Mouse (Mus musculus): ENCODE results near the gene Arhgef39.

Arhgef39 gene

DNA sequence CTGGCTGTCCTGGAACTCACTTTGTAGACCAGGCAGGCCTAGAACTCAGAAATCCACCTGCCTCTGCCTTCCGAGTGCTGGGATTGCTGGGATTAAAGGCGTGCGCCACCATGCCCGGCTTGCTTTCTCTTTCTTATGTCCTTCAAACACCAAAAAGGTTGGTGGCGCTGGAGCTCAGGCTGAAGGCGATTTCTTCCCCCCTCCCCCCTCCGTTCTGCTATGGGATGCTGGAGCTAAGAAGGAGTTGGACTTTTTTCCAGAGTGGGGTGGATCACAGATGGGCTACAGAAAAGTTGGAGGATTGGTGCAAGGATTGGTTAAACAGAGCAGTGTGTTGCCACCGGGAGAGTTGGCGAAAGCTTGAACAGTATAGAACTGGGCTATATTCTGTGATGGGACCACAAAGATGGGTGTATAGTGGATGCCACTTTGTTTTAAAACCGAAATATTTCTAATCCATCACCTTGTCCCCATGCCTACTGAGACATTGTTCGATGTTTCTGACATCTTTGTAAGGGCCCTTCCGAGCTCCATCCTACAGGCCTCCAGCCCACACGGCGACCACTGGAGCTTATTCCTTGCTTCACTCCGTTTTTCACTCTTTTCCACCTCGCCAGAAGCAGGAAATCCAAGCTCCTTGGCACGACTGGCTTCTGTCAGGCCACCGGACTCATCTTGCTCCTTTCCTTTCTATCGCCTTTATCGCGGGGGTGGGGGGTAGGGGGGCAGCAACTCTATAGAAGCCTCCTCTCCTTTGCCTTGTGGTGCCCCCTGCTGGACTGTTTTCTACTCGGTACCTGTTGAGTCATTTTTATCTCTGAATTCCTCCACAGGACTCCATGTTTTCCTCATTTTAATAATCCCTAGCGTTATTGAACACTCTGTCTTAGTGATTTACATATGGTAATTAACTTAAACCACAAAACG is 20.3 kb downstream of the Arhgef39 start:
- peak; percentile 73 for DNase-seq (ENCODE audit: extremely low read depth, low read depth)

DNA sequence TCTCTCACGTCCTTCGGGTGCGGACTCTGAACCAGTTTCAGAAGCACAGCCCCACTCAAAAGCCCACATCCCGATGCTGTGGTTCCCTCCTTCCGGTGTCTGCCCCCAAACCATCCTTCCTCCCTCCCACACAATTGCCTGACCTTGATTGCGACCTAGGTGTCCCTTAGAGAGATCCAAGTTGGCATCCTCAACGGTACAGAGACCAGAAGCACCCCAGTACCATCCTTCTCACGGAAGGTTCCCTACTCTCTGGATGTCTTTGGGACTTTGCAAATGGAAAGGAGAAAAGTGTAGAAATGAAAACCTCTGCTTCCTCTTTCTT is 21.0 kb downstream of the Arhgef39 start:
- no peak for DNase-seq (ENCODE audit: extremely low read depth, low read depth)

DNA sequence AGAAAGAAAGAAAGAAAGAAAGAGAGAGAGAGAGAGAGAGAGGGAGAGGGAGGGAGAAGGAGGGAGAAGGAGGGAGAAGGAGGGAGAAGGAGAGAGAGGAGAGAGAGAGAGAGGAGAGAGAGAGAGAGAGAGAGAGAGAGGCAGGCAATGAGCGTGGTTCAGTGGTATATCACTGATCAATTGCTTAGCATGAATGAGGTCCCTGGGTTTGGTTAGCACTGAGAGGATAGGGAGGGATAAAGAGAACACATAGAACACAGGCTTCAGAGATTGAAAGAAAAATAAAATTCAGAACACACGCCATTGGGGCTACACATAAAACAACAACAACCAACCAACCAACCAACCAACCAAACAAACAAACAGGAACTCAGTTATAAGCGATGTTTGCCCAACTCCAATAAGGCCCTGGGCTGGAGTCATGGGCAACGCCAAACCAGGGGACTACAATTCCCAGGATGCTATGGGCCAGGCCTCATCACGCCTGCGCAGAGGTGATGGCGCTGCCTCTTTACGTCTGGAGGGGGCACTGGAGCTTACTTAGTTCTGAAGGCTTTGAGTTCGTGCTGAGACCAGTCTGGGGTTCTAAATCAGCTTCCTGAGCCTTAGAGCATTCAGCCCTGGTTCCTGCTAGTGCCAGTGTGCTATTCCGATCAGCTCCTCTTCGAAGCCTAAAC is 21.5 kb downstream of the Arhgef39 start:
- peak; percentile 89 for DNase-seq (ENCODE audit: extremely low read depth, low read depth)

DNA sequence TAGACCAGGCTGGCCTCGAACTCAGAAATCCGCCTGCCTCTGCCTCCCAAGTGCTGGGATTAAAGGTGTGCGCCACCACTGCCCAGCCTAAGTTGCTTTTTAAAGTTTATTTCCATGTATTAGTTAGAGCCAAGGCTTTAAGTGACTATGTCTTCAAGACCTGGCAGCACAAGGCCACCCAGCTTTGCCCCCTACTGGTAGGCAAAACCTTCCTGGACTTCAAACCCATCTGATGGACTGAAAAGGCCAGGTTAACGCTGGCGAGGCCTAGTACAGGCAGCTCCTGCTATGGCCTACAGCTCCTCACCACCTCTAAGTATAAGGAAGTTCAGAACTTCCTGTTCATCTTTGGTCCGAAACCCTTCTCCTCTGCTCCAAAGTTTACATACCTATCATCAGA is 22.9 kb downstream of the Arhgef39 start:
- DNase-seq (ENCODE audit: extremely low read depth, low read depth): no peak

DNA sequence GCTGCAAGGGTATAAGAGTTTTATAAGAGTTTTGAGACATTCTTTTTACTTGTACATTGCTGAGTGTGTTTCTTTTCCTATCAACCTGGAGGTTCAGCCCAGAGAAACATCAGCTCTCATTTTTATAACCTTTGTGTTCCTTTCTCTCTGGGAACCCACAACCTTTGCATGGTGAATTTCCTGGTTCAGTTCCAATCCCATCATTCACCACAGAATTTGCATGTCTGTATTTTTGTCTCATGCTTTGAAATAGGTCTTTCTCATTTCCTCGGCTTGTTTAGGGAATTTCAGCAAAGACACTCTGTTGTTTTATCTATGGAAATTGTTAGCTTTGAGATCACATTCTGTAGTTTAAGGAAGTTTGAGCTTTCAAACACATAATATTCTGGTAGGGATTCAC is 25.9 kb downstream of the Arhgef39 start:
- DNase-seq (ENCODE audit: extremely low read depth, low read depth): no peak

DNA sequence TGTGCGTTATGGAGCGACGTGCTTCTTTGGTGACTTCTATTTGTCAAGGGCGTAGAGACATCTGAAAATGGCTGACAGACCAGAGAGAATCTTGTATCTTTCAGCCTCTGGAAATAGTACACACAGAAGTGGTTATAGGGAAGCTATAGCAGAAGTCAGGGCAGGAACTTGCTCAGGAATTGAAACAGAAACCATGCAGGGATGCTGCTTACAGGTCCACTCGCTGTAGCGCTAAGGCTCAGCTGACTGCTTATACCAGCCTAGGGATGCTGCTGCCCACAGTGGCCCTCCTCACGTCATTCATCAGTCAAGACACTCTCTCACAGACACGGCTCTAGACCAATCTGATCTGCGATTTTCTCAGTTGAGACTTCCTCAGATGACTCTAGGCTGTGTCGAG is 29.2 kb downstream of the Arhgef39 start:
- DNase-seq (ENCODE audit: extremely low read depth, low read depth): no peak

DNA sequence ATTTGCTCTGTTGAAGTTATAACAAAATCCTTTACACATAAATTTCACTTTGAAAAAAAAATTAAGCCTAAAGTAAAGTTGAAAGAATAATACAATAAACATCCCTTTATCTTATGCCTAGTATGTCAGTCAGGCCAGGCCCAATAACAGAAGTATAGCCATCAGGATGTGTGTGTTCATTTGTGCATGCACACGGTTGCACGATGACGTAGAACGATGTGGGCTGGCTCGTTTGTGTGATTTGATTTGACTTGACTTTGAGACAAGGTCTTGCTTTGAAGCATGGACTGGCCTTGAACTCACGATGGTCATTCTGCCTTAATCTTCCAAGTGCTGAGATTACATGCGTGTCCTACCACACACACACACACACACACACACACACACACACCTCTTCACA is 32.6 kb downstream of the Arhgef39 start:
- DNase-seq (ENCODE audit: extremely low read depth, low read depth): no peak

DNA sequence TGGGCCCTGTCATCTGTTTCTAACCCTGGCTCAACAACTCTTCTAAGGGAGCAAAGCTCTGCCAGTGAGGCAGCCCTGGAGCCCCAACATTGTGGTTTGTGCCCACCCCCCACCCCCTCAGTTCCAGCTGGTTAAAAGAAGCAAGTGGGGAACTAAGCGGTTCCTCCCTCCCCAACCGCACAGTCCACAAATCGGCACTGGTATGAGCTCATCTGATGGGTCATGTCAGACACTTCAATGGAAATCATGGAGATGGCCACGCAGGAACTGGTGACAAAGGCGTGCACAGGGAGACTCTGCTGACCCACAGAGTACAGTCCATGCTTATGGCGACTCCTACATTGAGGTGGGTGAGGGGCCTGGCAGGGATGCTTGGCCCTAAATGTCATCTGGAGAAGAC is 33.6 kb downstream of the Arhgef39 start:
- DNase-seq (ENCODE audit: extremely low read depth, low read depth): no peak

DNA sequence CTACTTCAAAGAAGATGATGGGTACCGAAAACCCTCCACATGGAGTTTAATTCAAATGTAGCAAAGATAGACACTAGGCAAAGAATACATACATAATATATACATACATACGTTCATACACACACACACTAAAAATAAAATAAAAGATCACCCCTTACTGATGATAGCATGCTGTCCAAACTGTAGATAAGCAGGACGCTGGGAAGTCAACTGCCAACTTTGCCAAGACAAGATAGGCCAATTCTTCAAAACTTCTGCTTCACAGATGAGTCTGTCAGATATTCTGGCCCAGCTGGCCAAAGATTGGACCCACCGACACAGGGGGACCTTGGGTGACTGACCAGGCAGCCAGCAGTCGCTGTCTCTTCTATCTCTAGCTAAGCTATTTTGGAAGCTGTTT is 36.4 kb downstream of the Arhgef39 start:
- DNase-seq (ENCODE audit: extremely low read depth, low read depth): no peak

DNA sequence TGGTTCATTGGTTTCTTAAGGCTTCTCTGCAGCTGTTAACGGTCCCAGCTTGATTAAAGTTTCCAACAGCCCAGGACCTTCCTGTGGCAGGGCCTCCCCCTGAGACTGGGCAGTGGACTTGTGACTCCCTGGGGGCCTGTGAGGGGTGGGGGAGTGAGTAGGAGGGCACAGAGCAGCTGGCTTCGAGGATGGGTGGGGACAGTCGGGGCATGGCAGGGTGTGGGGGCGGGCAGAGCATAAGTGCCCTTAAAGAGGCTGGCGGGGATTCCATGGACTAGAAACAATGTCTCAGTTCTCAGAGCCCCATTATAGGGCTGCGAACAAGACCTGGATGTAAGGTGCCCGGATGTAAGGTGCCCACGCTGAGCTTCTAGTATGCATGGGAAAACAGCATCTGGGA is 42.4 kb downstream of the Arhgef39 start:
- no peak for DNase-seq (ENCODE audit: extremely low read depth, low read depth)

DNA sequence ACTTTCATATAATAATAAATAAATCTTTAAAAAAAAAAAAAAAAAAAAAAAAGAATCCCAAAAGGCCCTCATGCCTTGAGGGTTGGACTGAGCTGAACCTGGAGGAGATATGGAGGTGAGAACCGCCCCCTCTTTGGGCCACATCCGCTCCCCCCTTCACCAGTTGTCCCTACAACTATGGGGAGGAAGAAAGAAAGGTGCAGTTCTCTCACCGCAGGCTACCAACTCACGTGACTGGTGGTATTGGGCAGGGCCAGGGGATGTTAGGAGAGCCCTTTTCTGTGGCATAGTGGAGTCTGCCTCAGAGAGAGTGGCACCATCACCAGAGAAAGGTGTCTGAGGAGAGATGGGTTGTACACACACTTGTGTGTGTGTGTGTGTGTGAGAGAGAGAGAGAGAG is 43.0 kb downstream of the Arhgef39 start:
- DNase-seq (ENCODE audit: extremely low read depth, low read depth): no peak

DNA sequence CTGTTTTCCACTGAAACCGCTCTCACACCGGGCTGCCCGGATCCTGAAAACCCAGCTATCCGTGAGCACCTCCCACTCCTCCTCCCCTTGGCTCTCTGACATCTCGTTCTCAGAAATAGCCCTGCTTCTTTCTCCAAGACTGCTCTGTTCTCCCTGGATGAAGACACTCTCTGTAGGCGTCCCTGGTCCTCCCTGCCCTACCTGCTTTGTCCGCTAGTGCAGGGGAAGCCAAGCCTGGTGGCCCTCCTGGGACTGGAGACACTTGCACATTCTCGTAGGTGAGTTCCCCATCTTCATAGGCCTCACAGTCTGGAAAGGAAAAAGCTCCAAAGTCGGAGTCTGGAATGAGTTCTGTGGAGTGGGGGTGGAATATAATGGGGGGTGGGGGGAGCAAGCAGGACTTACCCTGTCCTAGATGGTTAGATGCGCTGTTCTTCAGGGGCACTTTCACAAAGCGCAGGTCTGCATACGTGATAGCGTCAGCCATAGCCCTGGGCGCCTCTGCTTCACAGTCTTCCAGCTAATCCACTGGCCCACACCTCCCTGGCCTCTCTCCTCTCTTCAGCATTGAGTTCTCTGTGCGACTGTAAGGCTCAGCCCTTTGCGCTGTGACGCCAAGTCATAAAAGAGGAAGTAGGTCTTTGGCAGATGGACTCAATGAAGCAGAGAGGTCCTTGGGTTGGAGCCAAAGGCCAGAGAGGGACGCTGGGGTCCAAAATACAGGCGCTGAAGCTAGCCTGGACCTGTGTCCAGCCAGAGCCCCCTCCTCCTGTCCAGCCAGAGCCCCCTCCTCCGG is 45.3 kb downstream of the Arhgef39 start, which contains the start of gene Cd72:
Gene Cd72, minus strand, starts transcription at position 588 of the 796 bp plus-strand sequence.
- DNase-seq (ENCODE audit: extremely low read depth, low read depth): no peak

DNA sequence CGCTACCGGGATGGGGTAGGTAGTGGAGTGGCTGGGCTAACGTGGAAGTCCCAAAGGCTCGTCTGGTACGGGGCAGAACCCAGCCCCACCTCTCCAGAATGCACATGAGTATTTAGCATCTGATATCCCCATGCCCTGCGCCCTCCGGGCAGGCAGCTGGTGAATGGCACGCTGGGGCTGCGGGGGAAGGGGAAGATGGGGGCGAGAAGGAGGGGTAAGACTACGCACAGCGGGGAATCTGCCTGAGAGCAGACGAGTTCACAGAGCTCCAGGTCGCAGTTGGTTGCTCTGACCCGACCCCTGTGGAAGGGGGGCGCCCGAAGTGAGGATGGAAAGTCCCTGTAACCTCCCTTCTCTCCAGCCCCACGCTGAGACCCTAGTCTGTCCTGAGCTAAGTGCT is 46.1 kb downstream of the Arhgef39 start:
- no peak for DNase-seq (ENCODE audit: extremely low read depth, low read depth)

DNA sequence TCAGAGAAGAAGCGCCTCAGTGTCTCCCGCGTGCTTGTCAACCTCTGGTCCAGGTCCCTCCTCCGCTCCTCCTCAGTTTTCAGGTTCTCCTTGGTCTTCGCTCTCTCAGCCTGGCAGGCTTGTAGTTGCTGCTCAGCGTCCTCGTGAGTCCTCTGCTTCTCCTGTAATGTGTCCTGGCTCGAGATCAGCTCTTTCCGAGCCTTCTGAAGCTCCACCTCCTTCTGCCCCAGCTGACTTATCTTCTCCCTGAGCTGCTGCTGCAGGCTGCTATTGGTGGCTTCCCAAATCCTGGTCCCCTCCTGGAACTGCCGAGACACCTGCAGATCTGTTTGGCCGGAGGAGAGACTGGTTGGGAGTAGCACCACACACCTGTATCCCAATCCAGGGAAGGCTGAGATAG is 47.2 kb downstream of the Arhgef39 start:
- no peak for DNase-seq (ENCODE audit: extremely low read depth, low read depth)

DNA sequence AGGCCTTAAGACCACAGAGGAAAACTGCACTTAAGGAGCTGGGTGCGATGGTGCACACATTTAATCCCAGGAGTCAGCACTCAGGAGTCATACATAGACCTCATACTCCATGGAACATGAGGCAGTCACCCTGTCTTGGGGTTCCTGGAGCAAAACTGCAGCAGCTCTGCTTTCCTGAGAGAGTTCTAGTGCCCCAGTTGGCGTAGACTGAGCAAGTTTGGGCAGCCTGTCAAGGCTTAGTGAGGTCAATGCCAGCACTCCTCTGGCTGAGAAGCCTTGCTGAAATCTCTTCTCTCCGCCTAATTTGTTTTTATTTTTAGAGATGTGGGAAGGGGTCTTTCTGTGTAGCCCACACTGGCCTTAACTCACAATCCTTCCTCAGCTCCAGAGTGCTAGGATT is 50.9 kb downstream of the Arhgef39 start:
- no peak for DNase-seq (ENCODE audit: extremely low read depth, low read depth)

DNA sequence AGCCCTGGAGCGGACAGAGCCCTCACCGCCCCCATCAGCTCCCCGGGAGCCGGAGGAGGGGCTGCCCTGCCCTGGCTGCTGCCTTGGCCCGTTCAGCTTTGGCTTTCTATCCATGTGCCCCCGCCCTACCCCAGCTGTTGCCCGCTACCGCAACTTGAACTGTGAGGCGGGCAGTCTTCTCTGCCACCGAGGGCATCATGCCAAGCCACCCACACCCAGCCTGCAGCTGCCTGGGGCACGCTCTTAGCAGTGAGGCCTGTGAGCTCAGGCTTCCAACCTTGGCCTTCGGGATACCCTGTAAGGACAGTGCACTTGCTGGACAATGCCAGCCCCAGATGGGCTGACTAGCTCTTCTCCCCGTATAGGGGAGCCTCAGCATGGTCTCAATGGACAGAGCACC is 52.2 kb downstream of the Arhgef39 start:
- no peak for DNase-seq (ENCODE audit: extremely low read depth, low read depth)
